Mouse (Mus musculus): ENCODE measurements around the gene Sorcs1. TPM values are rescaled to one million over a fixed set of nuclear protein-coding genes. Genes with fewer than 3 reads are reported as not detected.

Gene Sorcs1
- total and polyA plus RNA-seq, 2 experiments from 2014 or later = 15.7 to 26.7 TPM

GRCm38 (mm10) chr19:50325686-50326085 is 352.8 kb downstream of the Sorcs1 start:
- Histone ChIP-seq H3K9ac (replicated peaks; ENCODE audit: low read length) (no peak overlapping the region), H3K4me3 (ENCODE audit: low read length) (no peak overlapping the region), H3K36me3 (ENCODE audit: insufficient read depth, low read length) (no peaks in the 10 kb centered on the region), H3K4me2 (ENCODE audit: low read depth, low read length) (no peak overlapping the region), H3K9me3 (ENCODE audit: low read length) (no peaks in the 10 kb centered on the region), H3K27me3 (ENCODE audit: insufficient read depth, low read length) (no peaks in the 10 kb centered on the region), H3K27ac (no peak overlapping the region; the same call in 1 of the 2 replicates), H3K4me1 (ENCODE audit: insufficient read depth, low read length) (0 out of 2 replicates have a peak, but pooled peaks cover 6% of the 10 kb centered on the region)
- 77% methylated on average over 10 of the region's 10 CpGs for WGBS
- DNase-seq (ENCODE audit: low spot score) (peak; percentile 21), ATAC-seq (no peak)
- no peak for TF ChIP-seq CTCF (IDR thresholded peaks at IDR 0.05; ENCODE audit: low read depth)

- WGBS = 72% methylated on average over 2 of the region's 2 CpGs
- Histone ChIP-seq H3K36me3 (ENCODE audit: insufficient read depth, low read length) (no peaks in the 10 kb centered on the region), H3K4me3 (ENCODE audit: low read length) (no peak overlapping the region), H3K4me2 (ENCODE audit: low read depth, low read length) (no peak overlapping the region), H3K27me3 (ENCODE audit: insufficient read depth, low read length) (no peaks in the 10 kb centered on the region), H3K9ac (replicated peaks; ENCODE audit: low read length) (no peak overlapping the region), H3K4me1 (ENCODE audit: insufficient read depth, low read length) (no peaks in the 10 kb centered on the region), H3K27ac (no peak overlapping the region), H3K9me3 (ENCODE audit: low read length) (no peaks in the 10 kb centered on the region)
- DNase-seq (ENCODE audit: low spot score) (no peak), ATAC-seq (no peak)
- no peak for TF ChIP-seq CTCF (IDR thresholded peaks at IDR 0.05; ENCODE audit: low read depth)
Measured at GRCm38 (mm10) chr19:50307046-50307445, 371.4 kb downstream of the Sorcs1 start.

GRCm38 (mm10) chr19:50294205-50294604 is 384.2 kb downstream of the Sorcs1 start:
- H3K4me2 ChIP-seq (ENCODE audit: low read depth, low read length) = no peak overlapping the region
- 82% methylated on average over 7 of the region's 7 CpGs for WGBS
- H3K9me3 ChIP-seq (ENCODE audit: low read length) = no peaks in the 10 kb centered on the region
- H3K27ac ChIP-seq = no peak overlapping the region
- no peak overlapping the region for H3K4me3 ChIP-seq (ENCODE audit: low read length)
- no peak for ATAC-seq
- no peaks in the 10 kb centered on the region for H3K36me3 ChIP-seq (ENCODE audit: insufficient read depth, low read length)
- H3K27me3 ChIP-seq (ENCODE audit: insufficient read depth, low read length) = no peaks in the 10 kb centered on the region
- no peak overlapping the region for H3K9ac ChIP-seq (replicated peaks; ENCODE audit: low read length)
- TF ChIP-seq CTCF (IDR thresholded peaks at IDR 0.05; ENCODE audit: low read depth) = no peak
- H3K4me1 ChIP-seq (ENCODE audit: insufficient read depth, low read length) = no peaks in the 10 kb centered on the region
- no peak for DNase-seq (ENCODE audit: low spot score)

GRCm38 (mm10) chr19:50264450-50264849 is 414.0 kb downstream of the Sorcs1 start:
- Histone ChIP-seq H3K27ac (no peak overlapping the region), H3K9ac (replicated peaks; ENCODE audit: low read length) (no peak overlapping the region), H3K4me3 (ENCODE audit: low read length) (no peak overlapping the region), H3K36me3 (ENCODE audit: insufficient read depth, low read length) (no peaks in the 10 kb centered on the region), H3K9me3 (ENCODE audit: low read length) (no peaks in the 10 kb centered on the region), H3K27me3 (ENCODE audit: insufficient read depth, low read length) (no peaks in the 10 kb centered on the region), H3K4me1 (ENCODE audit: insufficient read depth, low read length) (no peaks in the 10 kb centered on the region), H3K4me2 (ENCODE audit: low read depth, low read length) (no peak overlapping the region)
- WGBS = 87% methylated on average over 1 of the region's 1 CpGs
- peak; percentile 69 for TF ChIP-seq CTCF (IDR thresholded peaks at IDR 0.05; ENCODE audit: low read depth)
- DNase-seq (ENCODE audit: low spot score) (peak; percentile 78), ATAC-seq (no peak)

GRCm38 (mm10) chr19:50258718-50259413 is 419.6 kb downstream of the Sorcs1 start:
- no peak overlapping the region for H3K27ac ChIP-seq
- DNase-seq (ENCODE audit: low spot score) (peak; percentile 90), ATAC-seq (no peak)
- H3K4me2 ChIP-seq (ENCODE audit: low read depth, low read length) = no peak overlapping the region
- H3K9me3 ChIP-seq (ENCODE audit: low read length) = no peaks in the 10 kb centered on the region
- TF ChIP-seq CTCF (IDR thresholded peaks at IDR 0.05; ENCODE audit: low read depth) = peak; percentile 93
- no peak overlapping the region for H3K9ac ChIP-seq (replicated peaks; ENCODE audit: low read length)
- no peaks in the 10 kb centered on the region for H3K27me3 ChIP-seq (ENCODE audit: insufficient read depth, low read length)
- H3K4me3 ChIP-seq (ENCODE audit: low read length) = no peak overlapping the region
- no peaks in the 10 kb centered on the region for H3K36me3 ChIP-seq (ENCODE audit: insufficient read depth, low read length)
- no peaks in the 10 kb centered on the region for H3K4me1 ChIP-seq (ENCODE audit: insufficient read depth, low read length)
- 39% methylated on average over 16 of the region's 16 CpGs for WGBS

GRCm38 (mm10) chr19:50220476-50220875 is 458.0 kb downstream of the Sorcs1 start:
- no peaks in the 10 kb centered on the region for H3K36me3 ChIP-seq (ENCODE audit: insufficient read depth, low read length)
- no peak for TF ChIP-seq CTCF (IDR thresholded peaks at IDR 0.05; ENCODE audit: low read depth)
- no peaks in the 10 kb centered on the region for H3K4me1 ChIP-seq (ENCODE audit: insufficient read depth, low read length)
- no peaks in the 10 kb centered on the region for H3K27me3 ChIP-seq (ENCODE audit: insufficient read depth, low read length)
- H3K9ac ChIP-seq (replicated peaks; ENCODE audit: low read length) = no peak overlapping the region
- no peak for ATAC-seq
- H3K9me3 ChIP-seq (ENCODE audit: low read length) = no peaks in the 10 kb centered on the region
- WGBS = 44% methylated on average over 5 of the region's 5 CpGs
- no peak overlapping the region for H3K4me3 ChIP-seq (ENCODE audit: low read length)
- H3K4me2 ChIP-seq (ENCODE audit: low read depth, low read length) = no peak overlapping the region
- H3K27ac ChIP-seq = no peak overlapping the region
- no peak for DNase-seq (ENCODE audit: low spot score)
